Mouse (Mus musculus) embryo, embryonic 11.5 days (tissue): ENCODE results near the gene Tnfrsf8.

Experiments
- DNase-seq: peaks from one replicate; pipeline ENCODE4 v3.0.0-alpha.2; 2012; ENCODE audit warnings: low read depth, low spot score

Gene Tnfrsf8

DNA sequence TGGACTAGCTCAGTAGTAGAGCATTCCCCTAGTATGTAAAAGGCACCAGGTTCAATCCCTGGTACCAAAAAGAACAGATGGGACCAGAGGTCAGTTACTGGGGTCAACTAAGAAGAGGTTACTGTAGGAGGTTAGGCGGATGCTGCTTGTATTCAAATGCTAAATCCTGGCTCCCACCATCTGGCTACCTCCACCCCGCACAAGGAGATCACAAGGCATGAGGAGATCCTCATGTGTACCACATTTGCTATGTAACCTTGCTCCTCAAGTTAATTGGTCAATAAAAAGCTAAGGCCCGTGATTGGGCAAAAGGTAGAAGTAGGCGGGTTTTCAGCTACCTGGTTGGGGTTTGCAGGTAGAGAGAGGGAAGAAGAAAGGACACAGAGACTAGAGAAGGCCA lies 43.3 kb downstream of the Tnfrsf8 start:
- DNase-seq = no peak

DNA sequence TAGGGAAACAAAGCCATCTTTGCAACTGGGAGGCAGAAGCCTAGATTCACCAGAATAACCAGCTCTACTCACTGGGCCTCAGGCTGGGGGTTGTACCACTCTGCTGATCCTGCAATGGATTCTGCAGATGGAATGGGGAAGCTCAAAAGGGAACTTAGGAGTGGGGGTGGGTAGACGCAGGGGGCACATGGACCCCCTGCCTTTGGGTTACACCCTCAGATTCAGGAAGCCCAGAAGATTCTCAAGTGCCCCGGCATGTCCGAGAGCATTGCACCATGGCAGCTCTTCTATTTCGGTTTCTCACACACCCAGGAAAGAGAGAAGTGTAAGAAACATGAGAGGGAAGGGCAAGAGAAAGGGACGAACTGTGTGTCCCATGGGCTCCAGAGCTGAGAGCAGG lies 44.8 kb downstream of the Tnfrsf8 start:
- no peak for DNase-seq

DNA sequence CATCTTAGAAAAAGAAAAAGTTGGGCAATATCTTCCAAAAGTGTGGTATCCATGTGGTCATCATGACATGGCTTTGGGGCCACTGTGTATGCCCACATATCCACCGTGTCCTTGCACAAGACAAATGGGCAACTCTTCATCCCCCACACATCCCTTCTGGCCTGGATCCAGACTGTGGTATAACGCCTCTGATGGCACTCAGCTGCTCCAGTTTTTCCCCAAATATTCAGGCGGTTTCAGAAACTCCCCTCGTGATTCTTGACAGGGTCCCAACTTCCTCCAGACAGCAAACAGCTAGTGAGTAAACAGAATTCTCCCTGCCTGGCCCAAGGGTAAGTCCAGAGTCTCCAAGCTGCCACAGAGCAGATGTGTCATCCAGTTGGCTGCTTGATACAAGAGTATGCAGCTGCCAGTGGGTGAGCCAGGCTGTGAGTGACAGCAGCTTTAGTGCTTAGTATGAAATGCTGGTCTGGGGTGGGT lies 47.3 kb downstream of the Tnfrsf8 start:
- no peak for DNase-seq

DNA sequence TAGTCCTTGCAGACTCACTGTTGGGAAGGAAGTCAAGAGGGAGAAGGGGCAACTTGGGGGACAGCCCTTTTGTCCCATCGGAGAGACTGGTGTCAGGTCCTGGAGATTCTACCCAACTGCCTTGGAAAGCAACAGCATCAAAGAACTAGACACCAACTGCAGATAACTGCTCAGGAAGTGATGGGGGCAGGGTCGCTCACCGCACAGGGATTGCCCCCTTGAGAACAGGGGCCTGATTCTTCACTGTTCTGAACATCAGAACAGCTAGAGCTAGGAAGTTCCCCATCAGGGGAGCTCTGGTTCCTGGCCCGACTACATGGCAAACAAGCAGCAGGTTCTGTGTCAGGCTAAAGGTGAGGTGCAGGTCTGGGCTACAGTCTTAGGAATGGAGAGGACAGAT lies 48.5 kb downstream of the Tnfrsf8 start:
- DNase-seq = no peak

- DNase-seq = no peak
These were observed 50.2 kb downstream of the Tnfrsf8 start for GRCm38 (mm10) chr4:145264761-145265160.

- DNase-seq = no peak
These were observed 51.4 kb downstream of the Tnfrsf8 start for GRCm38 (mm10) chr4:145263583-145263982.

DNA sequence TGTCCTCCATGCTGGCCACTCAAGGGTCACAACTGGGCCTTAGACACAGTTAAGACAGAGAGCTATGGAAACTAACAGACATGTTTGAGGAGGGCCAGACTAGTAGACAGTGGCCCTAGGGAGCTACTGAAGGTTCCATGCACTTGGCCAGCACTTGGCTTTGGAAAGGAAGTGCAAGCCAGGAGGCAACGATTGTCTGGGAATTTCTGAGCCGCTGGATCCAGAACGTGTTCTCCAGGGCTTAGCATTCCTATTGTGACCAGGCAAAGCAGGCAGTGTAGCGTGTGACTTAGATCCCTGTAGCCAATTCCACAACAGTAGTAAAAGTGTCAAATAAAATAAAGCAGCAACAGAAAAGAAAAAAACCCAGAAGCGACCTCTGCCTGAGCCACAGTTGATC lies 54.2 kb downstream of the Tnfrsf8 start:
- DNase-seq = no peak

DNA sequence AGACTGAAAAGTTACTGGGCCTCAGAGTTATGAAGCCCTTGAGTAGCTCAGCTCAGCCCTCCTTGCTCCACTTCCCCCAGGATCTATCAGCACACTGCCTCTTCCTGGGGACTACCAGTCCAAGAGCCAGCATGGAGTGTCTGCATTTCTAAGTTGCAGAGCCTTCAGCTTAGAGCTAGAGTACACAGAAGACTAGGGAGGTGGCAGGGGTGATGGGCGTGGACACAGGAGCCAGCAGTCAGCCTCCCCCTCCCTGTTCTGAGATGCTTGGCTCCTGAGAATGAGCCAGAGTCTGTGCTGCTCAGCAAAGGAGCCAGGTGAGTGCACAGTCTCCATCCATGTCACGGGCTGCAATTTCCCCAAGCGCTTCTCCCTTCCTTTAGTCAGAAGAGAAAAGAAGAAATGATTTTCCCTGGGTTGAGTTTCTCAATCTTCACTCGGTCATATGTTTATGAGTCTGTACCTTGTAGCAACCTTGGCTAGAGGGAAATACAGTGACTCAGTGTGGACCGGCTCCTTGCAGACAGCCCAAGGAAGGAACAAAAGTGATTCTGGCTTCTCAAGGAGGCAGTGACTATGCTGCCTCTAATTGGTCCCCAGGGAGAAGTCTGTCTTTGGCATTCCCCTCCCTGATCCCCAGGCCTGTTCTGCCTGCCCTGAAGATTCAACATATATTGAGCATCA lies 57.1 kb downstream of the Tnfrsf8 start:
- no peak for DNase-seq

GRCm38 (mm10) chr4:145256144-145256543 lies 58.8 kb downstream of the Tnfrsf8 start:
- no peak for DNase-seq

DNA sequence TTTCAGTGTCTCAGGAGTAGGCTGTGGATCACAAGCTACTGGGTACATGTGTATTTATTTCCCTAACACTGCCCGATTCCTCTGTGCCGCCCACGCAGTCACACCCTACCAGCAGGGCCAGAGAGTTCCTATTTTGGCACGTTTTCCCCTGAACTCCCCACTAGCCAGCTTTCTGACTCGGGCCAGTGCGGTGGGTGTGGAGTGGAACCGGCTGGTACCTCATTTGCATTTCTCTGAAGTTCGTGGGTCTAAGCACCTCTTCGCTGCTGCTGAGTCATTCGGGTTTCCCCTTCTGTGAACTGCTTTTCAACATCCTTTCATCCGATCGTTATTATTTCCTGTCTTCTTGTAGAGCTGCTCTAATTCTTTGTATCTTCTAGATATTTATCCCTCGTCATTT lies 60.5 kb downstream of the Tnfrsf8 start:
- DNase-seq = no peak

DNA sequence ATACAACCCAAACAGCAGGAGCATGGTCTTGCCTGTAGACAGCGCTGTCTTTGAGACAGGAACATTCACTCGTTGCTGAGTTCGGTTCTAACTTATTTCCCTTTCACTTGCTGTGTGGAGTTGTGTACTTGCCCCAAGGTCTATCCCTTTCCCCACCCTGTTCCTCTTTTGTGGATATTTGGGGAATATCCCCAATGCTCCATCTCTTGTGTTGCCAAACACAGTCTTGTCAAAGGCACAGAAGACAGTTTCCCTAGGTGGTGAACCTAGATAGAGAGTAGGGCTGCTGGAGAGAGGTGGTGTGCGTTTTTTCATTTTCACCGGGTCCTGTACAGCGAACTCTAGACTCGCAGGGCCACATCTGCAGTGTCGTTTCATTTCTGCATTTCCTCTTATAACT lies 62.4 kb downstream of the Tnfrsf8 start:
- no peak for DNase-seq

- DNase-seq = no peak
These were observed 63.4 kb downstream of the Tnfrsf8 start for GRCm38 (mm10) chr4:145251546-145251945.

DNA sequence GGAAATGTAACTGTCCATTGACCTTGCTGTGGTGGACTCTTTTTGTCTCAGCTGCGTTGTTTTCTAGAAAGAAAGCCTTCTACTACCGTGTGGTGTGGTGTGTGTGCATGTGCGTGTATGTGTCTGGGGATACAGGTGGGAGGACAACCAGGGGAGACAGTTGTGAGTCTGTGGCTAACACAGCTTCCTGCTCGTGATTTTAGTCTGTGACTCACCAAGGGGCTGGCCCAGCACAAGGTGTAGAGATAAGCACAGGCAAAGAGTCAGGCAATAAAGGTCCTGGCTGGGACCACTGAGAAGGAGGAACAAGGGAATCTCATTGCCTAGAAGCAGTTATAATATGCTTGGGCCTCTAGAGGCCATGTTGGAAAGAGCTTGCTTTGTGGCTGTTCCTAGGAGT lies 65.0 kb downstream of the Tnfrsf8 start:
- no peak for DNase-seq

DNA sequence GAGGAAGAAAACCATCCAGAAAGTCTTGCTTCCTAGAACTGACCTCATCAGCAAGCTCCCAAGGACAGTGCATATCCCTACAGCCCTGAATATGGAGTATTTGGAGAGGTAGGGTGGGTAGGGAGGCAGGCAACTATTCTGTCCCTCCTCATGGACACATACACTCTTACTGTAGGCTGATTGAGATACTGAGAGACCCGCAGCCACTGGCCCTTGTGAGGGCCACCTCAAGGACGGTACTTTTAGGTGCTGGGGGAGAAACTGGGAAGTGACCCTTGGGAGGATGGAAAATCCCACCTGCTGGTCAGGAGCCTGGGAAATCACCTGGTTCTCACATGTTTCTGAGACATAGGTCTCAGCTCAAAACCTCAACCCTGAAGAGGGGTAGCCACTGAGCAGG lies 67.4 kb downstream of the Tnfrsf8 start:
- DNase-seq = no peak

DNA sequence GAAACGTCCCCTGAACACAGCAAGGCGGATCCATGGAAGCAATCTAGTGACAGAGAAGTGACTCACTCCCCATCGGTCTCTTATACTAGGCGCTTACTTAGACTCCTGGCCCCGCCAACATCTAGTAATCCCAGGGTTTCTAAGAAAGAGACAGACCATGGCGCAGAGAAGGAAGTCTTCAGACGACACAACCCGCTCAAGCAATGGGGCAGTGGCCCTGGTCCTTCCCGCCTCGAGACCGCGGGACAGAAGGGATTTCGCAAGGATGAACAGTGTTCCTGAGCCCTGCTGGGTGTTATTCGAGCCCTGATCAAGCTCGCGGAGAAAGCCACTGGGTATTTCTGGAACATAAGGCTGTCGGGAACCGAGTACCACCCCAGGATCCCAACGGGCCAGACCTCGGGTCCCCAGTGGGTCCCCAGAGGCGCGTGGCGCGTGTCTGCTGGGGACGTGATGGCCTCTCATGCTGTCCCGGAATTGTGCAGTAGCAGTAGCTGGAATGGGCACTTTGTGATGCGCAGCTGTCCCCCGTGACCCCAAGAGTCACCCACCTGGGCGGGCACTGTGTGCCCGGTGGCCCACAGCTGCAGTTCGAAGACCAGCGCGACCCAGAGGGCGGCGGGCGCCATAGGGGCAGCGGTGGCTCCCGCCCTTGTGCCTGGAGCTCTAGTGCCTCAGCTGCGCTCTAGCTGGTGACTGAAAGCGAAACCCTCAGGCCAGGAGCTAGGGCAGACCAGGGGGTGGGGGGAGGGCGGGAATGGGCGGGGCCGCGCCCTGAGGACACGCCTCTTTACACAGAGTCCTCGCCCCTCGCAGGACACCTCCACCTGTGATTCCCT lies 68.6 kb downstream of the Tnfrsf8 start, which contains the start of gene Tnfrsf1b:
TSS of gene Tnfrsf1b (minus strand) at position 698 of the 839 bp plus-strand sequence.
- DNase-seq = no peak

DNA sequence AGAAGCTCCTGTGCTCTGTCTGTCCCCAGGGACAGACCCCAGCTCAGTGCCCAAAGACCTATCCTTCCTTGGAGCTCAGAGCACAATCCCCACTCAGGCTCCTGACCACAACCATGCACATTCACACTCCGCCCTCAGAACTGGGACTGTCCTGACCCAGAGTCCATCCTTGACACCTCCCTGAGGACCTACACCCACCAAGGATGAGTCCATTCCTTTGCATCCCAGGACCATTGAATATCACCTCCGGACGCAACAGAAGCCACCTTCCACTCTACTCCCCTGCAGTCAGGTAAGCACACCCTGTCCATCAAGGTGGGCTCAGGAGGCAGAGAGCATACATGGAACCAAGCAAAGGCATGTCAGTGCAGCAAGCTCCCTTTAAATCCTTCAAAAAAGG lies 69.4 kb downstream of the Tnfrsf8 start:
- no peak for DNase-seq

- DNase-seq = no peak
These were observed 70.3 kb downstream of the Tnfrsf8 start for GRCm38 (mm10) chr4:145244676-145245075.

DNA sequence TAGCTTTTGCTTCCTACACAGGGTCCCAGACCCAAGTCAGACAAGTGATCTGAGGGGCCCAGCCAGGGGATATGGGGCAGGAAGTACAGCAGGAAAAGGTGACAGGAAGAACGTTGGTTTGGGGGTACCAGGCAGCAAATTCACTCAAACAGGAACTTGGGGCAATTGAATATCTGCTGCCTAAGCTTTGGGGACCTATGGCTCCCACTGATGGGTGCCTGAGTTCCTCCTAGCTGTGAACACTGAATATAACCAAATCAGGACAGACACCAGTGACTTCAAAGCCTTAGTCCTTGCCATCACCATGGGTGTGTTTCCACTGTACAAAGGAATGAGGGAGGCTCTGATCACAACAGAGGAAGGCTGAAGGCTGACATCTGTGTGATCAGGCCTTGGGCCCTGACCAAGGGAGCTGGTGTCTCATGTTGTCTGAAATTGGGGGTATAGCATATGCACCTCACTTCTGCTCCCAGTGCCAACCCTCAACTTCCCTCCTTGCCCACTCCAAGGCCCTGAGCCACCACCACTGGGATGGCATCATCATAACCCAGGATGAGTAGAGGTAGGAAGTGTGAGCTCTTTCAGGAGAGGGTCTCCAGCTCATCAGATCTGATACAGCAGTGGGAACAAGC lies 72.1 kb downstream of the Tnfrsf8 start:
- no peak for DNase-seq

GRCm38 (mm10) chr4:145240723-145241231 lies 74.2 kb downstream of the Tnfrsf8 start:
- no peak for DNase-seq

- no peak for DNase-seq
These were observed 75.7 kb downstream of the Tnfrsf8 start for GRCm38 (mm10) chr4:145239049-145239830.

DNA sequence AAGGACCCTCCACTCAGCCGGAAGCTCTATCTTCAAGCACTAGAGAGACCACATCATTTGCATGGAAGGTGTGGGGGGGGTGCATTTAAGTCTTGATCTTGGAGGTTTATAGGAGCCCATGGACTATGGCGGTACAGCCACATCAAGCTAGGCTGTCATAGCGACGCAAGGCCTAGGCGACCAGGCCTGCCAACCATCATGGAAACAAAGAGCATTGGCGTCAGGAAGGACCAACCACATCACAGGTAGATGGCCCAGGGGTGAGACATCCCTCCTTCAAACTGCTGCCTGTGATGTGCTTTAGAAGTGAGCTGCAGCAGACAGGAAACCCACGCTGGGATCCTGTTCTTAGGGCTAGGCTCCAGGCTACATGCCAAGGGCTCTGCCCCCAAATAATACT lies 78.9 kb downstream of the Tnfrsf8 start:
- DNase-seq = no peak
